Mouse (Mus musculus) embryo, embryonic 11.5 days (tissue): ENCODE results near the gene Pbx3.

Experiments used
- DNase-seq: peaks from one replicate; pipeline ENCODE4 v3.0.0-alpha.2; 2012; ENCODE audit warnings: low read depth, low spot score

Pbx3 gene

DNA sequence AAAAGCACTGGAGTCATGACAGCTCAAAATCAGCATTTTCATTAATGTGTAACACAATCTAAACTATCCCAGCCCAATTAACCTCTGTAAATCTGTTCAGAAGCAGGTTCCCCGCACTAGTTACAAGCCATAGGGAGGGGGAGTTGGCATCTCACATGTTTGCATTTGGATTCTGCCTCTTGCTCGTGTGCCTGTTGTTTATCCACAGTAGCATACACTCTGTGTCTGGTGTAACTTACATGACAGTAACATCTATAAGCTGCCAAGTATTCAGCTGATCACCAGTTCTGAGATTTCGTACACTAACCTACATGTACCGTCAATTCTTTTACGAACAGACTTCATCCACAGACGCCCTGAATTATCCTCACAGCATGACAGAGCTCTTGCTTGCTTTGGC, 147.5 kb downstream of the Pbx3 start:
- no peak for DNase-seq

- DNase-seq = no peak
Measured at GRCm38 (mm10) chr2:34221477-34221876, 151.5 kb downstream of the Pbx3 start.

- no peak for DNase-seq
Measured at GRCm38 (mm10) chr2:34219150-34219549, 153.8 kb downstream of the Pbx3 start.

DNA sequence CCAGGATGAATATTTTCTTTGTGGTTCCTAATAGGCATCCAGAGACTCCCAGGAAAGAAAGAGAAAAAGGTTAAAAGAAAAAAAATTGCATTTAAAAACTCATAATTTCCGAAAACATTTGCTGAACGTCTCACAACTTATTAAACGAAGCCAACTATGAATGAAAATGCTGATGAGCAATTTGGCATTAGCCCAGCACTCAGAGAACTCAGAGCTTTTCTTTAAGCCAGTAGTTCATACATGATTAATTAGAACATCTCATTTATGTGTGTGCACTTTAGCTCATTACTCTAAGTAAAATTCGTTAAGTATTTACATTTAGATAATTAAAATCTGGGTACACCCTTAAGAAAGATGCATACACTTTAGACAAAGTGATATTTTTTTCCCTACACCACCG, 155.3 kb downstream of the Pbx3 start:
- no peak for DNase-seq

DNA sequence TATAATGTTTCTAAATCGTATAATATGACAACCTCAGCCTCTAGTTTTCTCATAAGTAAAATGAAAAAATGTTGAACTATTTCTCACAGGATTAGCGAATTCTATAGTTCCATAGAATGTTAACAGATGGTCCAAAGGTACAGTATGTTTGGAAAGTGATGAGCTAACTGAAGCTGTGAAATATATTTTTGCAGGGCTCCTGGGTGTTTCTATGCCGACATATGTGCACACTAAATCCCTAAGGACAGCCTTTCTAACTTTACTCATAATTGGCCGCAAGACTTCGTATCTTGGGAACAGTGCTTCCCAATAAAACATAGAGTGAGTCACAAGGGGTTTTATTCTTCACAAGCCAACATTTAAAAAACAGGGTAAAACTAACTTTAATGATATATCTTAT, 157.4 kb downstream of the Pbx3 start:
- DNase-seq = no peak

- DNase-seq = no peak
Measured at GRCm38 (mm10) chr2:34212418-34212817, 160.5 kb downstream of the Pbx3 start.

DNA sequence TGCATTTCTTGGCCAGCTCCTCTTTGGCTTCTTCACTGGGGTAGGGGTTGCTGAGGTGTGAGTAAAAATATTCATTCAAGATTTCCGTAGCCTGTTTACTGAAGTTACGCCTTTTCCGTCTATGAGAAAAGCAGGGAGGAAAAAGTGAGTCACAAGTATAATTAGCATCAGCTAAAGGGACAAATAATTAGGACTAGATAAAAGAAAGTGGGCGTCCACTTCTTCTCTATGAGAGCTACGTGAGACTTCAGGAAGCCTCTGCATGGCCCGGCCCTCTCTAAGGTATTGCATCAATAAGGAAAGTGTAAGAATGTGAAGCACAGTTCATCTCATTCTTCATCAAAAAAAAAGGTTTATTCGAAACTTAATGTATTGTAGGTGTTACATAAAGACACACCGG, 168.1 kb downstream of the Pbx3 start:
- no peak for DNase-seq

- no peak for DNase-seq
Measured at GRCm38 (mm10) chr2:34204325-34204724, 168.6 kb downstream of the Pbx3 start.

DNA sequence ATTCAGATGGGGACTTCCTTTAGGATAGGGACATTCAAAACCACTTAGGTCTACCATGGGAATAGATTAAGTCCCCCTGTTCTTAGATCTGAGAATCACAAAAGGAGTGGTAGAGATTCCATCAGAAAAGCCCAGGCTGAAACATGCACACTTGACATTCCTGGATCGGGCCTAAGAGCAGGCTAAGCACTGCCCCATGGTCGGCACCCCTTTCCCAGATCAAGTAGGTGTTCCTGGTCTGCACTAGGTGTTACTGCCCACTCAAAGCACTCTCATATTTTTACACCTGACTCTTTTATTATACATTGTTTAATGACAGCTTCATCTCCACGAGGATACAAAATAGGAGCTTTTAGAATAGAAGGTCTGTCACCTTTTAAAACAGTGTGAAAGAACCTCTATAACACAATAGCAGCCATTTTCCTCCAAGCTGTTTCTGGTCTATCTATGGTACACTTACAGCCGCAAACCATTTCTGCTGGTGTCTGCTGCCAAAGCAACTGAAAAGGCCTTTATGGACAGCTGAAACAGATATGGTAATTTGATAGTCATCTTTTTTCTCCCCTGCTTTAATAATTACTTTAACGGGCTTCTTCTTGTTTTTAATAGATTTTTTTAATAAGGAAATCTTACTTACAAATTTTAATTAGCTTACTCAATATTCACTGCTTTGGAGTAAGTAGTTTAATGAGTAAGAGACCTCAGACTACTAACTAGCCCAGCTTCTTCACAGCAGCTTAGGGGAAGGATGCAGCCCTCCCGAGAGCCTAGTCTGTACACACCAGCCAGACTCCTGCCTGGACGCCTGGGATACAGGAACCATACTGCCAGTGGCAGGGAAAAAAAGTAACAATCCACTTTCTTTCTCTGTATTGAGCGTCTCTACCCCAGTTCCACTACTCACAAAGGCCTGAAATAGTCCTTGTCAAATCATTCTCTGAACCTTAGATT, 178.8 kb downstream of the Pbx3 start:
- no peak for DNase-seq

DNA sequence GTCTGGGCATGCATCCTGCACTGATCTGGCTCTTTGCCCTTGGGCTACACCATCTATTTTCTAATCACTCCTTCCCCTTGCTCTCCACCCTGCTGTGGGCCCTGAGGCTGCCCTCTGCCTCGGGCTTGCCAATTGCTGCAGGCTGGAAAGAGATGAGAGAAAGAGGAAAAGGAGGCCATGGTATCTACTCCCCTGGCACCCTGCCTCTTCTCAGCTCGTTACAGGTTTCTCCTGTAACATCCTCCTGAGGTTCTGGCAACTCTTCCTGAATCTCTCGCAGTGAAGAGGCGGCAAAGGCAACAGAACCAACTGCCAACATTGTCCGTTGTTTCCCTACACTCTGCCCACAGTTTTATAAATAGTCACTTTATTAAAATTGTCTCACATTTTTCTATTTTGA, 179.7 kb downstream of the Pbx3 start:
- DNase-seq = no peak

DNA sequence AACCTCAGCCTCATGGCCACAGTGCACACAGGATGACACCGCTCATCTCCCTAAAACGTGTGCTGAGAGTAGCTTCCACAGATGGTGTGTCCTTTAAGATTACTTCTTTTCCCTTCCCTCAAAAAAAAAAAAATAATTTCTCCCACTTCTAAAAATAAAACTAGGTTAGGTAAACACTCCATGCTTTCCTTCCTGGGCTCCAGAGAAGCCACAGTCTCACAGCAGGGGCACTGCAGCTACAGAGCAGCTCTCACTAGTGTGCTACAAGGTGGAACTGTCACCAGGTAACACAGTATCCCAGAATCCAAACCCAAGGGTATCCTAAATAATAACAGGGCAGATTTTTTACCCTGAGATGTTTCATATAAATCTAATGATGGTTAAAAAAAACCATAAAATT, 185.6 kb downstream of the Pbx3 start:
- DNase-seq = no peak

- DNase-seq = no peak
Measured at GRCm38 (mm10) chr2:34181600-34181999, 191.3 kb downstream of the Pbx3 start.

DNA sequence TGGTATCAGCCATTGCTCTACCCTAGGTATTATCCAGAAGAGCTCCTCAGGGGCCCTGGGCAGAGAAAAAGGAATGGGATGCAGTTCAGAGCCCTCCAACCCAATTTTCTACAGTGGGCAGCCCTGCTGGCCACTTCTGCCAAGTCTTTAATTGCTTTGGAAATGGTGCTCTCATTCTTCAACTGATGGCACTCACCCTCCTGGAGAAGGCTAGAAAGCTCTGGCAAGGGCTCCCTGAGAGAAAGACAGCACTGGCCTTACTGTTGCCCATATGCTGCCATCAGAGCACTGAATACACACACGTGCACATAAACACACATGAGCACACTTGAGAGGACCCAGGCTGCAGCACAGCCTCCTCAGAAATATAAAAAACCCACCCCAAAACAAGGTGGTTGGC, 193.6 kb downstream of the Pbx3 start:
- DNase-seq = no peak

DNA sequence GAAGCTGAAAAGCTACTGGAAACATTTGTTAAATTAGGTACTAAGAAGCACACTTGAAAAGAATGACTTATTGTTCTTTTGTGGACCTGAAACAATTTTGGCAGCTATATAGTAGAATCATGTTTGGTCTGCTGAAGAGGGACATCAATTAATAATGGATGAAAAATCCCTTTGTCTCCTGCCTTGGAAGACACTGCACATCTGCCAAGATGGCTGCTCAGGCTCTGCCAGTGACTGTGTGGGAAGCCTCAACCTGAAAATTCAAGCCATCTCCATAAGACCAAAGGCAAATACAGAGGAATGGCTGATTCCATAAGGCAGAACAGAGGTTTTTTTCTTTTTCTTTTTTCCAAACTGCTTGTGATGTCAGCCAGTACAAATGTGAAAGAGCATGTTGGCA, 194.3 kb downstream of the Pbx3 start:
- no peak for DNase-seq

DNA sequence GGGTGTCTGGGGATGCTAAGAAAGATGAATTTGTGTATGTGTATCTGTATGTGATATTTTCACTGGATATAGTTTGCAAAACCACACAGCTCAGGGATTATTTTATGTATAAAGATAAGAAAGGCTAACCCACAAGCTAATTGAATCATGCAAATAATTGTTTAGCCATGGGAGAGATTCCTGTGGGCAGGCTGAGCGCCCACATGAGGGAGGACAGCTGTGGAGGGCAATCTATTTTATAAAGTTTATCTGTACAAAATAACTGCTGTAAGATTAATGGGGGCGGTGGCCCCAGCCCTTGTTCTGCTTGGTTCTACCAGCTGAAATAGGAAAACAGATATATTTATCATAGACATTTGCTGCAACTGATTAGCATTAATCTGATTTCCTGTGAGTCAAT, 202.5 kb downstream of the Pbx3 start:
- no peak for DNase-seq

GRCm38 (mm10) chr2:34169626-34170025, 203.3 kb downstream of the Pbx3 start:
- DNase-seq = no peak

- DNase-seq = no peak
Measured at GRCm38 (mm10) chr2:34168191-34168590, 204.8 kb downstream of the Pbx3 start.

- DNase-seq = no peak
Measured at GRCm38 (mm10) chr2:34162484-34162883, 210.5 kb downstream of the Pbx3 start.

- DNase-seq = no peak
Measured at GRCm38 (mm10) chr2:34157746-34158145, 215.2 kb downstream of the Pbx3 start.

GRCm38 (mm10) chr2:34154833-34155232, 218.1 kb downstream of the Pbx3 start:
- no peak for DNase-seq

- DNase-seq = no peak
Measured at GRCm38 (mm10) chr2:34153336-34153735, 219.6 kb downstream of the Pbx3 start.

GRCm38 (mm10) chr2:34150560-34150959, 222.4 kb downstream of the Pbx3 start:
- no peak for DNase-seq

GRCm38 (mm10) chr2:34148214-34148613, 224.7 kb downstream of the Pbx3 start:
- DNase-seq = no peak

DNA sequence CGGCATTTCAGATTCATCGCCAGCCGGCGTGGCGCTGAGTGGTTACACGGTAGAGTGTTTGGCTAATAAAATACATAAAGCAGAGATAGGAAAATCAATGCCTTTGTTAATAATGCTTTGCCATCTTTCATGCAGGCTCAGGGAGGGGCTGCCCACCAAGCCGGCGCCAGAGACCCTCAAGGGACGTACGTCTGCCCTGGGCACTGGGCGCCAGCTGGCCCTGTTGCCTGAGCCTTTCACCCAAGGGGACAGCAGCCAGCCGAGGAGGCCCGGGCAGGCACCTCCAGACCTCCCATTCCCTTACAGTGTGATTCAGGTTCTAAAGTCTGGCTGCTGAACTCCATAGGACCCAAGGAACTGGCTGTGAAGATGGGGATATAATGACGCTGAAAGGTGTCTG, 225.5 kb downstream of the Pbx3 start:
- no peak for DNase-seq
